Mouse (Mus musculus) CH12.LX (cell line): Measurements from ENCODE around the gene Gfy. TPM values are rescaled to one million over a fixed set of nuclear protein-coding genes. Genes with fewer than 3 reads are reported as not detected.

Experiments
- DNase-seq: peaks from one replicate; pipeline ENCODE4 v3.0.0-alpha.2; 2013; ENCODE audit errors: extremely low read depth
- H3K27ac ChIP-seq: 2 replicates; pipeline ENCODE4 v1.5.1; 2012; ENCODE audit warnings: low read depth, mild to moderate bottlenecking, control low read depth, moderate library complexity; ENCODE audit not compliant: insufficient read depth
- H3K27me3 ChIP-seq: replicated peaks from 2 replicates; pipeline ENCODE3; 2012; ENCODE audit warnings: inconsistent platforms
- H3K36me3 ChIP-seq, 2 experiments: replicated peaks in 1 of 2; 2 replicates each; pipeline versions ENCODE3 to v1.6.1; 2012; ENCODE audit warnings: inconsistent platforms in 1 of 2, low read length in 1 of 2, mild to moderate bottlenecking in 1 of 2, mixed read lengths in 1 of 2, moderate library complexity in 1 of 2; ENCODE audit not compliant: control insufficient read depth in 1 of 2, insufficient read depth in 1 of 2
- H3K4me1 ChIP-seq, 2 experiments: 2 replicates each; pipeline ENCODE4 v1.6.1; 2012; ENCODE audit warnings: inconsistent platforms in 1 of 2, moderate library complexity in 1 of 2; ENCODE audit not compliant: insufficient read depth in 2 of 2, control insufficient read depth in 1 of 2
- H3K4me2 ChIP-seq: 2 replicates; pipeline ENCODE4 v1.6.1; 2012; ENCODE audit warnings: low read depth, mild to moderate bottlenecking, control low read depth; ENCODE audit not compliant: poor library complexity, insufficient read depth, severe bottlenecking
- H3K4me3 ChIP-seq, 3 experiments: fragments of 150-350 bp in 1 of 3; sonication (generic) in 1 of 3; replicated peaks in 1 of 3; 2 replicates each; pipeline versions ENCODE3 to v1.5.1; 2011 to 2012; ENCODE audit warnings: low read depth in 2 of 3, low read length in 2 of 3, mild to moderate bottlenecking in 2 of 3, moderate library complexity in 2 of 3, control low read depth in 1 of 3, improper control_type of control experiment in 1 of 3, inconsistent platforms in 1 of 3, mixed read lengths in 1 of 3; ENCODE audit not compliant: poor library complexity in 1 of 3
- H3K79me2 ChIP-seq: replicated peaks from 2 replicates; pipeline ENCODE4 v1.6.1; 2012; ENCODE audit warnings: mild to moderate bottlenecking, moderate library complexity; ENCODE audit not compliant: control insufficient read depth, poor library complexity, insufficient read depth, severe bottlenecking; ENCODE audit errors: extremely low read depth
- H3K9ac ChIP-seq: 2 replicates; pipeline ENCODE4 v1.6.1; 2012; ENCODE audit warnings: low read depth, mild to moderate bottlenecking, control low read depth, moderate library complexity; ENCODE audit not compliant: insufficient read depth
- H3K9me3 ChIP-seq: replicated peaks from 2 replicates; pipeline ENCODE3; 2012; ENCODE audit warnings: low read length, inconsistent platforms, mixed read lengths
- BHLHE40 ChIP-seq: IDR thresholded peaks from 2 replicates; pipeline ENCODE4 v1.6.1; 2011; ENCODE audit warnings: mild to moderate bottlenecking, low read depth, low read length, improper control_type of control experiment
- CHD1 ChIP-seq: IDR thresholded peaks from 2 replicates; pipeline ENCODE4 v1.6.1; 2012; ENCODE audit warnings: low read depth, low read length, improper control_type of control experiment, inconsistent platforms
- ELF1 ChIP-seq: IDR thresholded peaks from 2 replicates; pipeline ENCODE4 v1.6.1; 2014; ENCODE audit warnings: low read depth, mild to moderate bottlenecking, inconsistent platforms, low read length, improper control_type of control experiment
- EP300 ChIP-seq: IDR thresholded peaks from 2 replicates; pipeline ENCODE4 v1.6.1; 2011; ENCODE audit warnings: low read length, improper control_type of control experiment
- ETS1 ChIP-seq: conservative IDR thresholded peaks from 2 replicates; pipeline ENCODE4 v1.6.1; 2012; ENCODE audit warnings: low read depth, mild to moderate bottlenecking, inconsistent platforms, low read length, improper control_type of control experiment, moderate library complexity
- GABPA ChIP-seq: IDR thresholded peaks from 2 replicates; pipeline ENCODE4 v1.6.1; 2012; ENCODE audit warnings: low read depth, low read length, improper control_type of control experiment, inconsistent platforms; ENCODE audit not compliant: insufficient replicate concordance
- IRF4 ChIP-seq: IDR thresholded peaks from 2 replicates; pipeline ENCODE4 v1.6.1; 2014; ENCODE audit warnings: low read depth, mild to moderate bottlenecking, inconsistent platforms, low read length, improper control_type of control experiment
- JUN ChIP-seq: IDR thresholded peaks from 2 replicates; pipeline ENCODE4 v1.6.1; 2011; ENCODE audit warnings: low read depth, mild to moderate bottlenecking, low read length, improper control_type of control experiment, moderate library complexity; ENCODE audit not compliant: insufficient read depth
- JUND ChIP-seq: conservative IDR thresholded peaks from 2 replicates; pipeline ENCODE4 v1.6.1; 2011; ENCODE audit warnings: low read depth, low read length, improper control_type of control experiment
- MEF2A ChIP-seq: IDR thresholded peaks from 2 replicates; pipeline ENCODE4 v1.6.1; 2014; ENCODE audit warnings: low read depth, mild to moderate bottlenecking, inconsistent platforms, low read length, improper control_type of control experiment, borderline replicate concordance
- MXI1 ChIP-seq: IDR thresholded peaks from 2 replicates; pipeline ENCODE4 v1.6.1; 2011; ENCODE audit warnings: mild to moderate bottlenecking, low read depth, low read length, improper control_type of control experiment
- MYC ChIP-seq: IDR thresholded peaks from 2 replicates; pipeline ENCODE4 v1.6.1; 2011; ENCODE audit warnings: low read depth, mild to moderate bottlenecking, improper control_type of control experiment, low read length
- NELFE ChIP-seq: IDR thresholded peaks from 2 replicates; pipeline ENCODE4 v1.6.1; 2011; ENCODE audit warnings: low read depth, low read length, improper control_type of control experiment
- NRF1 ChIP-seq: IDR thresholded peaks from 2 replicates; pipeline ENCODE4 v1.6.1; 2014; ENCODE audit warnings: low read depth, mild to moderate bottlenecking, inconsistent platforms, low read length, improper control_type of control experiment, moderate library complexity
- PAX5 ChIP-seq: IDR thresholded peaks from 2 replicates; pipeline ENCODE4 v1.6.1; 2012; ENCODE audit warnings: low read length, inconsistent platforms, mixed read lengths
- POLR2A ChIP-seq: IDR thresholded peaks from 2 replicates; pipeline ENCODE4 v1.6.1; 2011; ENCODE audit warnings: low read depth, mild to moderate bottlenecking, improper control_type of control experiment, low read length
- POLR2AphosphoS2 ChIP-seq: IDR thresholded peaks from 2 replicates; pipeline ENCODE4 v1.6.1; 2011; ENCODE audit warnings: low read depth, low read length, improper control_type of control experiment
- RCOR1 ChIP-seq: conservative IDR thresholded peaks from 2 replicates; pipeline ENCODE4 v1.6.1; 2012; ENCODE audit warnings: low read depth, mild to moderate bottlenecking, inconsistent platforms, low read length, improper control_type of control experiment
- SIN3A ChIP-seq: IDR thresholded peaks from 2 replicates; pipeline ENCODE4 v1.6.1; 2012; ENCODE audit warnings: low read length, improper control_type of control experiment, inconsistent platforms
- SMC3 ChIP-seq: IDR thresholded peaks from 2 replicates; pipeline ENCODE4 v1.6.1; 2011; ENCODE audit warnings: low read depth, low read length, improper control_type of control experiment
- TBP ChIP-seq: conservative IDR thresholded peaks from 2 replicates; pipeline ENCODE4 v1.6.1; 2011; ENCODE audit warnings: low read depth, low read length, improper control_type of control experiment
- UBTF ChIP-seq: IDR thresholded peaks from 2 replicates; pipeline ENCODE4 v1.6.1; 2012; ENCODE audit warnings: low read depth, mild to moderate bottlenecking, inconsistent platforms, low read length, improper control_type of control experiment, moderate library complexity
- USF1 ChIP-seq: IDR thresholded peaks from 2 replicates; pipeline ENCODE4 v1.6.1; 2014; ENCODE audit warnings: low read depth, mild to moderate bottlenecking, inconsistent platforms, low read length, improper control_type of control experiment
- USF2 ChIP-seq: conservative IDR thresholded peaks from 2 replicates; pipeline ENCODE4 v1.6.1; 2011; ENCODE audit warnings: low read depth, low read length, improper control_type of control experiment
- ZC3H11A ChIP-seq: IDR thresholded peaks from 2 replicates; pipeline ENCODE4 v1.6.1; 2012; ENCODE audit warnings: low read depth, mild to moderate bottlenecking, inconsistent platforms, low read length, improper control_type of control experiment
- ZKSCAN1 ChIP-seq: IDR thresholded peaks from 2 replicates; pipeline ENCODE4 v1.6.1; 2012; ENCODE audit warnings: low read depth, inconsistent platforms, low read length, improper control_type of control experiment, borderline replicate concordance
- dilution Hi-C: fragments of 300-500 bp; cut with MboI; formaldehyde crosslinking; loops from 2 replicates; pipeline ENCODE4 v1.14.3; 2020; ENCODE audit warnings: low sequenced_read_pairs; ENCODE audit not compliant: extremely low pct_unique_long_range_greater_than_20kb, extremely low pct_ligation_motif_present
- in situ Hi-C: fragments of 300-500 bp; cut with MboI; formaldehyde crosslinking; loops from 3 replicates; pipeline ENCODE4 v1.14.3; 2019; ENCODE audit warnings: low sequenced_read_pairs, low pct_ligation_motif_present, low pct_unique_long_range_greater_than_20kb, mixed read lengths
- polyA plus RNA-seq: library from polyadenylated mRNA; unstranded; fragments of >175 nt; gene quantifications from 2 replicates; pipeline ENCODE4 v1.2.1, GENCODE M21; 2012; ENCODE audit warnings: low read depth; ENCODE audit not compliant: insufficient read length
- total RNA-seq, 2 experiments: library from RNA; depleted of rRNA; stranded (reverse); fragments of 300-350 nt in 1 of 2; fragments of >200 nt in 1 of 2; gene quantifications; 2 replicates each; pipeline ENCODE4 v1.2.3; 2012 to 2014

Gene Gfy
- total and polyA plus RNA-seq, 3 experiments: not detected

GRCm38 (mm10) chr7:45166950-45167401 is 12.4 kb downstream of the Gfy start:
- H3K4me1 ChIP-seq: peaks cover 0 to 8% of the 10 kb centered on the region in 2 experiments; a peak in 3 of 4 replicates
- H3K27me3 ChIP-seq: peaks cover 71% of the 10 kb centered on the region
- H3K9me3 ChIP-seq: peaks cover 31% of the 10 kb centered on the region
- no peak overlapping the region for H3K4me2 ChIP-seq
- no peaks in the 10 kb centered on the region for H3K36me3 ChIP-seq
- dilution Hi-C loops: no loop called here
- no peaks in the 10 kb centered on the region for H3K79me2 ChIP-seq
- TF ChIP-seq SIN3A: no peak
- no peak for TF ChIP-seq BHLHE40
- no peak for TF ChIP-seq USF2
- TF ChIP-seq JUN: no peak
- TF ChIP-seq MEF2A: no peak
- TF ChIP-seq EP300: no peak
- TF ChIP-seq USF1: no peak
- TF ChIP-seq TBP: no peak
- no peak for TF ChIP-seq NELFE
- TF ChIP-seq GABPA: no peak
- no peak for TF ChIP-seq MXI1
- TF ChIP-seq, all 38 proteins: peak for 0
- DNase-seq: no peak
- H3K27ac ChIP-seq: no peak overlapping the region
- in situ Hi-C loops: loop anchor here (10.0 kb wide), 1 partner anchor 138 kb away; no protein-coding TSS in a partner anchor
- no peak overlapping the region for H3K4me3 ChIP-seq
- no peak overlapping the region for H3K9ac ChIP-seq

GRCm38 (mm10) chr7:45165701-45166100 is 13.7 kb downstream of the Gfy start:
- no peak overlapping the region for H3K4me2 ChIP-seq
- peaks cover 0 to 4% of the 10 kb centered on the region in 2 experiments for H3K36me3 ChIP-seq
- H3K27ac ChIP-seq: no peak overlapping the region
- TF ChIP-seq ELF1 (no peak), NELFE (no peak), MYC (no peak), SIN3A (no peak), IRF4 (no peak), ETS1 (no peak), RCOR1 (no peak), POLR2AphosphoS2 (no peak), USF2 (no peak), SMC3 (no peak), PAX5 (no peak), NRF1 (no peak), MXI1 (no peak), UBTF (no peak), POLR2A (no peak), EP300 (no peak), ZKSCAN1 (no peak), JUND (no peak), ZC3H11A (no peak), CHD1 (no peak)
- in situ Hi-C loops (loop anchor here (10.0 kb wide), 1 partner anchor 139 kb away; no protein-coding TSS in a partner anchor), dilution Hi-C loops (no loop called here)
- no peaks in the 10 kb centered on the region for H3K79me2 ChIP-seq
- H3K9ac ChIP-seq: no peak overlapping the region
- H3K4me3 ChIP-seq: no peak overlapping the region
- peaks cover 25% of the 10 kb centered on the region for H3K9me3 ChIP-seq
- peaks cover 0 to 11% of the 10 kb centered on the region in 2 experiments; a peak in 3 of 4 replicates for H3K4me1 ChIP-seq
- H3K27me3 ChIP-seq: peaks cover 68% of the 10 kb centered on the region
- no peak for DNase-seq
